Mouse (Mus musculus) ES-E14 (cell line): Measurements from ENCODE around the gene Ndel1.

Experiments used
- CHD2 ChIP-seq: IDR thresholded peaks from 2 replicates; pipeline ENCODE4 v1.6.1; 2014; ENCODE audit warnings: mild to moderate bottlenecking, low read depth, low read length, inconsistent platforms
- HCFC1 ChIP-seq: IDR thresholded peaks from 2 replicates; pipeline ENCODE4 v1.6.1; 2012; ENCODE audit warnings: low read length, inconsistent platforms, borderline replicate concordance; ENCODE audit not compliant: insufficient read depth
- MAFK ChIP-seq: IDR thresholded peaks from 2 replicates; pipeline ENCODE4 v1.6.1; 2014; ENCODE audit warnings: mild to moderate bottlenecking, low read depth, low read length, inconsistent platforms; ENCODE audit not compliant: insufficient read depth
- ZC3H11A ChIP-seq: IDR thresholded peaks from 2 replicates; pipeline ENCODE4 v1.6.1; 2012; ENCODE audit warnings: low read depth, mild to moderate bottlenecking, inconsistent platforms, low read length, borderline replicate concordance
- ZNF384 ChIP-seq: IDR thresholded peaks from 2 replicates; pipeline ENCODE4 v1.6.1; 2012; ENCODE audit warnings: low read depth, low read length, inconsistent platforms

- no peak for TF ChIP-seq HCFC1
- no peak for TF ChIP-seq CHD2
- no peak for TF ChIP-seq ZNF384
- no peak for TF ChIP-seq ZC3H11A
- TF ChIP-seq MAFK: no peak
Measured at GRCm38 (mm10) chr11:68899815-68900214, 28.2 kb upstream of the Ndel1 start.
